Mouse (Mus musculus) kidney, embryonic 16.5 days (tissue): ENCODE measurements around the gene Enpp6. TPM values are rescaled to one million over a fixed set of nuclear protein-coding genes. Genes with fewer than 3 reads are reported as not detected.

Experiments
- ATAC-seq: fragments of 200-750 bp; cut with Nextera tagmentation; 2 replicates; pipeline ENCODE4 v1.8.0; 2017; ENCODE audit warnings: moderate TSS enrichment; ENCODE audit not compliant: low FRiP score, low TSS enrichment
- H3K27ac ChIP-seq: fragments of 300-500 bp; sonication (generic); 2 replicates; pipeline ENCODE4 v1.5.1; 2014; ENCODE audit warnings: low read length
- H3K27me3 ChIP-seq: fragments of 300-500 bp; sonication (generic); 2 replicates; pipeline ENCODE4 v1.6.1; 2014; ENCODE audit warnings: low read length, control low read depth, mixed read lengths; ENCODE audit not compliant: insufficient read depth
- H3K36me3 ChIP-seq: fragments of 300-500 bp; sonication (generic); 2 replicates; pipeline ENCODE4 v1.6.1; 2014; ENCODE audit warnings: low read length, control low read depth, mixed read lengths; ENCODE audit not compliant: insufficient read depth
- H3K4me1 ChIP-seq: fragments of 300-500 bp; sonication (generic); 2 replicates; pipeline ENCODE4 v1.6.1; 2014; ENCODE audit warnings: low read length, control low read depth, mixed read lengths; ENCODE audit not compliant: insufficient read depth
- H3K4me2 ChIP-seq: fragments of 300-500 bp; sonication (generic); replicated peaks from 2 replicates; pipeline ENCODE4 v1.6.1; 2014; ENCODE audit warnings: low read depth, low read length
- H3K4me3 ChIP-seq: fragments of 300-500 bp; sonication (generic); 2 replicates; pipeline ENCODE4 v1.5.1; 2014; ENCODE audit warnings: mild to moderate bottlenecking, low read length
- H3K9ac ChIP-seq: fragments of 300-500 bp; sonication (generic); replicated peaks from 2 replicates; pipeline ENCODE4 v1.6.1; 2014; ENCODE audit warnings: low read length
- H3K9me3 ChIP-seq: fragments of 300-500 bp; sonication (generic); 2 replicates; pipeline ENCODE4 v1.6.1; 2016; ENCODE audit warnings: low read length, control low read depth
- WGBS: fragments of 180-500 bp; shearing (Covaris S2); extraction: QIAGEN DNeasy Blood & Tissue Kit; methylation state at CpG from one replicate; pipeline ENCODE4 v1.1.7; 2014; 5-methylcytosine and 5-hydroxymethylcytosine counted together
- polyA plus RNA-seq: library from polyadenylated mRNA; unstranded; fragments of >200 nt; fragmentation: Nextera tagmentation; extraction: Ambion mirVana; gene quantifications from 2 replicates; pipeline ENCODE4 v1.2.1, GENCODE M21; 2015

Enpp6 gene
- polyA plus RNA-seq, 1 experiment from 2014 or later, result 2.5 TPM

- Histone ChIP-seq H3K4me1 (no peaks in the 10 kb centered on the region; the same call in 1 of the 2 replicates), H3K36me3 (no peaks in the 10 kb centered on the region), H3K4me2 (no peak overlapping the region), H3K9ac (no peak overlapping the region), H3K4me3 (no peak overlapping the region), H3K9me3 (no peaks in the 10 kb centered on the region), H3K27ac (no peak overlapping the region), H3K27me3 (no peaks in the 10 kb centered on the region)
- 40% methylated on average over 4 of the region's 4 CpGs for WGBS
- peak; percentile 57; the same call in 1 of the 2 replicates for ATAC-seq
These were observed 93.3 kb downstream of the Enpp6 start for GRCm38 (mm10) chr8:47080037-47080436.

- Histone ChIP-seq H3K9ac (no peak overlapping the region), H3K27me3 (no peaks in the 10 kb centered on the region), H3K4me3 (no peak overlapping the region), H3K4me2 (no peak overlapping the region), H3K9me3 (no peaks in the 10 kb centered on the region), H3K27ac (peak overlapping the region; percentile 61; the same call in 1 of the 2 replicates), H3K36me3 (no peaks in the 10 kb centered on the region), H3K4me1 (no peaks in the 10 kb centered on the region; the same call in 1 of the 2 replicates)
- WGBS, result 67% methylated on average over 22 of the region's 22 CpGs
- ATAC-seq, result no peak
These were observed 95.7 kb downstream of the Enpp6 start for GRCm38 (mm10) chr8:47082201-47083027.

DNA sequence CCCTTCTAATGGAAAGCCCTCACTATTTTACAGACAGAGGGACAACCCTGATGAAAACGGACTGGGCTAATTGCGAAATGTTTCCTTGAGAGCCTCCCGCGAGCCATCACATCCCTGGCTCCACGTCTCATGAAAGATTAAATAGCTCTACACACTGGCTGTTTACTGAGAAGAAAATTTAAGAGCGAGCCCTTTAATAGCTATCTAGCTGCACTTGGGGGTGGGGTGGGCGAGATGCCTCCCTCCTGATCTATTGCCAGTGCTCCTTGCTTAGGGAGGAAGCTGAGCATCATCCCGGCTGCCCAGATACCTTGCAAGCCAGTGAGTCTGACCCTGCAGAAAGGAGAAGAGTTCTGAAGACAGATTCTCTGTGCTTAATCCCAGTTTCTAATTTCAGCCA, 103.3 kb downstream of the Enpp6 start:
- Histone ChIP-seq H3K27ac (no peak overlapping the region), H3K9me3 (no peaks in the 10 kb centered on the region), H3K4me2 (no peak overlapping the region), H3K4me1 (no peaks in the 10 kb centered on the region), H3K27me3 (no peaks in the 10 kb centered on the region), H3K4me3 (no peak overlapping the region), H3K36me3 (no peaks in the 10 kb centered on the region), H3K9ac (no peak overlapping the region)
- no peak for ATAC-seq
- 60% methylated on average over 8 of the region's 8 CpGs for WGBS

DNA sequence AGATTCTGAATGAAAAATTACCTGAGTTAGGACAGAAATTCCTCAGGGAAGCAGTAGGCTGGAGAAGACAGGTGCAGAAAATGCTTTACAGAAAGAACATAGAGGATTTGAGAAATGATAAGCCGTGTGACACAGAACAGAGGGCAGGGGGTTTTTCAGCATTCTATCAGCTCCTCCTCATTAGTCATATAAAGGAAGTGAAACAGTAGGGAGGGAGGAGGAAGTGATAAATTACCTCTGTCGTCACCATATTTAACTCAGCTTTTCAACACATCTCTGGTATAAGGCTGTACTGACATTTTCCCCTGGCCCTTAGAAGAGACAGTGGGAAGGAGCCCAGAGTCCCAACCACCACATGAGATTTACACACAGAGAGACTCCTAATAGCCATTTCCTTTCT, 118.9 kb downstream of the Enpp6 start:
- no peaks in the 10 kb centered on the region for H3K4me1 ChIP-seq
- no peak overlapping the region for H3K4me2 ChIP-seq
- ATAC-seq, result no peak

DNA sequence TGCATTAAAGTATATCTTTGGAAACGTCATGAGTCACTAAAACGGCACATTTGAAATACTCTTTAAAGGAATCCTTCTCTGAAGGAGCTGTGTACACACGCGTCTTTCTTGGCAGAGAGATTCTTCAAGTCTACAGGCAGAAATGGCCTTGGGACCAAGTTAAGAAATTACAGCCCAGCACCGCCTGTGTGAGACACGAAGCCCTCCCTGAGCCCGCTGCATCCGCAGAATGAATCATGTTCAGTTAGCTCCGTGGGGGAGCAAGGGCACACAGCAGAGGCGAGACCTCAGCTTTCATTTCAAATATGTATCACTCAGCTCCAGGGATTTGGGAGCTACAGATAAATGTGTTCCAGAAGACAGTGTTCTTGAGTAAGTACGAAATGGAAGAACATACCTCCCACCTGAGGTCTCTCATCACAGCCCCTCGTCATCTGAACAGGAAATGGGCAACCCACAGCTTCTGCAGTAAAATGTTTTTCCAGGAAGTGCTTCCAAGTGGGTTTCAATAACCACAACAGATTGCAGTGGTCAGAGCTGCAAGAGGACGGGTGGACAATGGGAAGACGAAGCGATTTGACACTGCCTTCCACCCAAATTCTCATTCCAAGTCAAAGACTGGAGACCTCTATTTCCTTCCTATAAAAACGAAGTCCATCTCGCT, 127.6 kb downstream of the Enpp6 start:
- Histone ChIP-seq H3K27me3 (no peaks in the 10 kb centered on the region), H3K9ac (no peak overlapping the region), H3K36me3 (no peaks in the 10 kb centered on the region), H3K4me1 (no peaks in the 10 kb centered on the region), H3K4me3 (no peak overlapping the region), H3K4me2 (peak overlapping the region; percentile 10; the same call in 1 of the 2 replicates), H3K9me3 (peaks cover 5% of the 10 kb centered on the region; the same call in 1 of the 2 replicates), H3K27ac (no peak overlapping the region)
- no peak for ATAC-seq
- WGBS, result 62% methylated on average over 17 of the region's 17 CpGs

More for the DNA sequence above, 118.9 kb downstream of the Enpp6 start:
- Histone ChIP-seq H3K36me3 (no peaks in the 10 kb centered on the region), H3K9ac (no peak overlapping the region), H3K9me3 (no peaks in the 10 kb centered on the region), H3K27ac (no peak overlapping the region), H3K27me3 (no peaks in the 10 kb centered on the region), H3K4me3 (no peak overlapping the region)
- WGBS, result 41% methylated on average over 2 of the region's 2 CpGs

DNA sequence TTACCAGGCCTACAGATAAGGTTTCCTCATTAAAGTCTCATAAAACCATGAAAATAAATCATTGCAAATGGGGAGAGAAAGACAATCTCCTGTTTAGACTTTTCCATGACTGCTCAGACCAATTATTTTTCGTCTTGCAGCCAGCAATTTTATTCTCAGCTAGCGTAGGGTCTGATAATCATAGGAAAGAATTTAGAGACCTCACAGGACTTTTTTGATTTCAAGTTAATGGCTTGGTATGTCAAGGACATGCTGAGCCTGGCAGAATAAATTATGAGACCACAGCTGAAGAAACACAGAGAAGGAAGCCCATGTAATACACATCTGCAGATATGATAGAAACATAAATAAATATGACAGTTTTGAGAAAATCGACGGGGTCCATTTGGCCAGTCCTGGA, 130.6 kb downstream of the Enpp6 start:
- H3K4me3 ChIP-seq, result no peak overlapping the region
- H3K27me3 ChIP-seq, result no peaks in the 10 kb centered on the region
- H3K36me3 ChIP-seq, result no peaks in the 10 kb centered on the region
- H3K4me1 ChIP-seq, result no peaks in the 10 kb centered on the region
- peak overlapping the region; percentile 30; the same call in 1 of the 2 replicates for H3K27ac ChIP-seq
- ATAC-seq, result 0 out of 2 replicates have a peak, but pooled peaks have one; percentile 12
- peaks cover 2% of the 10 kb centered on the region; the same call in 1 of the 2 replicates for H3K9me3 ChIP-seq
- H3K9ac ChIP-seq, result no peak overlapping the region
- H3K4me2 ChIP-seq, result no peak overlapping the region
- 29% methylated on average over 4 of the region's 4 CpGs for WGBS

GRCm38 (mm10) chr8:47119895-47120294, 133.2 kb downstream of the Enpp6 start:
- WGBS, result 63% methylated on average over 1 of the region's 1 CpGs
- no peak for ATAC-seq
- Histone ChIP-seq H3K4me2 (no peak overlapping the region), H3K4me3 (no peak overlapping the region), H3K27ac (no peak overlapping the region), H3K9ac (no peak overlapping the region), H3K27me3 (no peaks in the 10 kb centered on the region), H3K4me1 (no peaks in the 10 kb centered on the region), H3K9me3 (no peaks in the 10 kb centered on the region), H3K36me3 (no peaks in the 10 kb centered on the region)

- no peaks in the 10 kb centered on the region for H3K4me1 ChIP-seq
- H3K9me3 ChIP-seq, result no peaks in the 10 kb centered on the region
- no peaks in the 10 kb centered on the region for H3K36me3 ChIP-seq
- no peak overlapping the region for H3K9ac ChIP-seq
- 97% methylated on average over 1 of the region's 1 CpGs for WGBS
- H3K27me3 ChIP-seq, result no peaks in the 10 kb centered on the region
- no peak overlapping the region for H3K4me3 ChIP-seq
- no peak for ATAC-seq
- no peak overlapping the region for H3K4me2 ChIP-seq
- H3K27ac ChIP-seq, result no peak overlapping the region
These were observed 142.2 kb downstream of the Enpp6 start for GRCm38 (mm10) chr8:47128859-47129258.

GRCm38 (mm10) chr8:47133381-47133780, 146.7 kb downstream of the Enpp6 start:
- Histone ChIP-seq H3K9me3 (no peaks in the 10 kb centered on the region), H3K4me2 (no peak overlapping the region), H3K9ac (no peak overlapping the region), H3K36me3 (no peaks in the 10 kb centered on the region), H3K4me1 (peaks cover 19% of the 10 kb centered on the region), H3K4me3 (no peak overlapping the region), H3K27me3 (no peaks in the 10 kb centered on the region), H3K27ac (no peak overlapping the region)
- ATAC-seq, result no peak
- WGBS, result 78% methylated on average over 3 of the region's 3 CpGs

DNA sequence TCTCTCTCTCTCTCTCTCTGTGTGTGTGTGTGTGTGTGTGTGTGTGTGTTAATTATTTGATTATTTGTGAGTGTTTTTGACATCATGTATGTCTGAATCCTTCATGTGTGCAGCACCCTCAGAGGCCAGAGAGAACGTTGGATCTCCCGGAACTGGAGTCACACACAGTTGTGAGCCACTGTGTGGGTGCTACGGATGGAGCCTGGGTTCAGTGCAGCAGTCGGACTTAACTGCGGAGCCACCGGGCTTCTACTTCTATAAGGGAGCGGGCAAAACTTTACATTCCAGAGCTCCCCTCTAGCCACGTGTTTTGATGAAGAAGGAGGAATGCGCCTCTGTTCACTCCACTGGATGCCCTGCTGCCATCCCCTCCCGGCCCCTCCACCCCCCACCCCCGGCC, 148.0 kb downstream of the Enpp6 start:
- Histone ChIP-seq H3K4me2 (peak overlapping the region; percentile 55), H3K4me1 (peaks cover 19% of the 10 kb centered on the region), H3K4me3 (peak overlapping the region; percentile 9; the same call in 1 of the 2 replicates), H3K27ac (no peak overlapping the region), H3K36me3 (no peaks in the 10 kb centered on the region), H3K27me3 (no peaks in the 10 kb centered on the region), H3K9ac (no peak overlapping the region), H3K9me3 (no peaks in the 10 kb centered on the region)
- WGBS, result 49% methylated on average over 11 of the region's 11 CpGs
- ATAC-seq, result no peak
